Mouse (Mus musculus) stomach, postnatal 0 days (tissue): ENCODE measurements around the gene Fam129b.

Experiments used
- CTCF ChIP-seq: IDR thresholded peaks from 2 replicates; pipeline ENCODE4 v1.5.1; 2016; ENCODE audit warnings: antibody characterized with exemption, low read depth, mild to moderate bottlenecking, moderate library complexity
- EP300 ChIP-seq: optimal IDR thresholded peaks from 2 replicates; pipeline ENCODE3; 2016; ENCODE audit warnings: antibody characterized with exemption

- TF ChIP-seq EP300: no peak
- no peak for TF ChIP-seq CTCF
Observed at GRCm38 (mm10) chr2:32878396-32878795, 2.5 kb downstream of the Fam129b start.
